Mouse (Mus musculus) midbrain, embryonic 16.5 days (tissue): Measurements from ENCODE around the gene Fbxl13. TPM values are rescaled to one million over a fixed set of nuclear protein-coding genes. Genes with fewer than 3 reads are reported as not detected.

Experiments used
- ATAC-seq: fragments of 200-750 bp; cut with Nextera tagmentation; 2 replicates; pipeline ENCODE4 v1.8.0; 2017; ENCODE audit warnings: moderate TSS enrichment
- H3K27ac ChIP-seq: fragments of 300-500 bp; sonication (generic); 2 replicates; pipeline ENCODE4 v1.5.1; 2014; ENCODE audit warnings: mild to moderate bottlenecking, low read length, mixed read lengths
- H3K27me3 ChIP-seq: fragments of 300-500 bp; sonication (generic); 2 replicates; pipeline ENCODE4 v1.6.1; 2014; ENCODE audit warnings: low read depth, low read length, mixed read lengths; ENCODE audit not compliant: control insufficient read depth, insufficient read depth
- H3K36me3 ChIP-seq: fragments of 300-500 bp; sonication (generic); 2 replicates; pipeline ENCODE4 v1.6.1; 2014; ENCODE audit warnings: mild to moderate bottlenecking, low read length, moderate library complexity, mixed read lengths; ENCODE audit not compliant: control insufficient read depth, insufficient read depth
- H3K4me1 ChIP-seq: fragments of 300-500 bp; sonication (generic); 2 replicates; pipeline ENCODE4 v1.6.1; 2014; ENCODE audit warnings: mild to moderate bottlenecking, low read length, mixed read lengths; ENCODE audit not compliant: control insufficient read depth, insufficient read depth
- H3K4me2 ChIP-seq: fragments of 300-500 bp; sonication (generic); 2 replicates; pipeline ENCODE4 v1.6.1; 2014; ENCODE audit warnings: mild to moderate bottlenecking, low read length, mixed read lengths
- H3K4me3 ChIP-seq: fragments of 300-500 bp; sonication (generic); 2 replicates; pipeline ENCODE4 v1.5.1; 2014; ENCODE audit warnings: low read depth, mild to moderate bottlenecking, low read length, moderate library complexity, mixed read lengths
- H3K9ac ChIP-seq: fragments of 300-500 bp; sonication (generic); 2 replicates; pipeline ENCODE4 v1.6.1; 2014; ENCODE audit warnings: low read depth, low read length, mixed read lengths
- H3K9me3 ChIP-seq: fragments of 300-500 bp; sonication (generic); replicated peaks from 2 replicates; pipeline ENCODE4 v1.6.1; 2014; ENCODE audit warnings: mild to moderate bottlenecking, low read length, mixed read lengths; ENCODE audit not compliant: control insufficient read depth, poor library complexity, severe bottlenecking
- WGBS: fragments of 180-500 bp; shearing (Covaris S2); extraction: QIAGEN DNeasy Blood & Tissue Kit; methylation state at CpG from one replicate; pipeline ENCODE4 v1.1.7; 2014; 5-methylcytosine and 5-hydroxymethylcytosine counted together
- polyA plus RNA-seq: library from polyadenylated mRNA; unstranded; fragments of >200 nt; fragmentation: Nextera tagmentation; extraction: Ambion mirVana; gene quantifications from 2 replicates; pipeline ENCODE4 v1.2.1, GENCODE M21; 2015

Fbxl13 gene
- polyA plus RNA-seq, 1 experiment from 2014 or later, result 0.25 TPM

- ATAC-seq, result no peak
- no peaks in the 10 kb centered on the region for H3K27me3 ChIP-seq
- H3K9me3 ChIP-seq, result no peaks in the 10 kb centered on the region
- H3K4me3 ChIP-seq, result no peak overlapping the region
- no peak overlapping the region for H3K9ac ChIP-seq
- H3K4me1 ChIP-seq, result no peaks in the 10 kb centered on the region; the same call in 1 of the 2 replicates
- no peak overlapping the region for H3K27ac ChIP-seq
- H3K36me3 ChIP-seq, result no peaks in the 10 kb centered on the region
- no peak overlapping the region for H3K4me2 ChIP-seq
- WGBS, result 83% methylated on average over 3 of the region's 3 CpGs
These were observed 153.2 kb downstream of the Fbxl13 start for GRCm38 (mm10) chr5:21492213-21492612.

GRCm38 (mm10) chr5:21491469-21491868 is 154.0 kb downstream of the Fbxl13 start:
- no peak overlapping the region for H3K9ac ChIP-seq
- H3K4me2 ChIP-seq, result no peak overlapping the region
- H3K4me3 ChIP-seq, result no peak overlapping the region
- H3K9me3 ChIP-seq, result no peaks in the 10 kb centered on the region
- 35% methylated on average over 2 of the region's 2 CpGs for WGBS
- H3K4me1 ChIP-seq, result no peaks in the 10 kb centered on the region; the same call in 1 of the 2 replicates
- ATAC-seq, result no peak; the same call in 1 of the 2 replicates
- no peaks in the 10 kb centered on the region for H3K36me3 ChIP-seq
- no peak overlapping the region for H3K27ac ChIP-seq
- no peaks in the 10 kb centered on the region for H3K27me3 ChIP-seq

GRCm38 (mm10) chr5:21489135-21489534 is 156.3 kb downstream of the Fbxl13 start:
- 66% methylated on average over 4 of the region's 4 CpGs for WGBS
- no peak for ATAC-seq
- no peak overlapping the region for H3K9ac ChIP-seq
- no peaks in the 10 kb centered on the region for H3K36me3 ChIP-seq
- H3K27me3 ChIP-seq, result no peaks in the 10 kb centered on the region
- H3K4me1 ChIP-seq, result no peaks in the 10 kb centered on the region; the same call in 1 of the 2 replicates
- no peak overlapping the region for H3K4me2 ChIP-seq
- H3K9me3 ChIP-seq, result no peaks in the 10 kb centered on the region
- no peak overlapping the region for H3K27ac ChIP-seq
- no peak overlapping the region for H3K4me3 ChIP-seq

- no peaks in the 10 kb centered on the region for H3K9me3 ChIP-seq
- H3K4me2 ChIP-seq, result no peak overlapping the region
- no peak overlapping the region for H3K27ac ChIP-seq
- no peak overlapping the region for H3K4me3 ChIP-seq
- H3K9ac ChIP-seq, result no peak overlapping the region
- H3K4me1 ChIP-seq, result no peaks in the 10 kb centered on the region; the same call in 1 of the 2 replicates
- H3K36me3 ChIP-seq, result no peaks in the 10 kb centered on the region
- H3K27me3 ChIP-seq, result no peaks in the 10 kb centered on the region
- 94% methylated on average over 5 of the region's 5 CpGs for WGBS
- no peak for ATAC-seq
These were observed 156.9 kb downstream of the Fbxl13 start for GRCm38 (mm10) chr5:21488506-21488905.

GRCm38 (mm10) chr5:21487716-21488115 is 157.7 kb downstream of the Fbxl13 start:
- Histone ChIP-seq H3K4me3 (no peak overlapping the region), H3K4me1 (no peaks in the 10 kb centered on the region; the same call in 1 of the 2 replicates), H3K27ac (no peak overlapping the region), H3K27me3 (no peaks in the 10 kb centered on the region), H3K9ac (no peak overlapping the region), H3K4me2 (no peak overlapping the region), H3K36me3 (no peaks in the 10 kb centered on the region), H3K9me3 (no peaks in the 10 kb centered on the region)
- no peak for ATAC-seq
- 93% methylated on average over 3 of the region's 3 CpGs for WGBS

GRCm38 (mm10) chr5:21487306-21487705 is 158.1 kb downstream of the Fbxl13 start:
- Histone ChIP-seq H3K4me1 (no peaks in the 10 kb centered on the region; the same call in 1 of the 2 replicates), H3K4me3 (no peak overlapping the region), H3K36me3 (no peaks in the 10 kb centered on the region), H3K9me3 (no peaks in the 10 kb centered on the region), H3K27ac (no peak overlapping the region), H3K4me2 (no peak overlapping the region), H3K9ac (no peak overlapping the region), H3K27me3 (no peaks in the 10 kb centered on the region)
- 91% methylated on average over 3 of the region's 3 CpGs for WGBS
- no peak for ATAC-seq

- no peaks in the 10 kb centered on the region for H3K9me3 ChIP-seq
- ATAC-seq, result no peak
- WGBS, result 88% methylated on average over 5 of the region's 5 CpGs
- no peaks in the 10 kb centered on the region for H3K27me3 ChIP-seq
- no peak overlapping the region for H3K9ac ChIP-seq
- H3K4me3 ChIP-seq, result no peak overlapping the region
- no peaks in the 10 kb centered on the region for H3K36me3 ChIP-seq
- no peak overlapping the region for H3K27ac ChIP-seq
- no peaks in the 10 kb centered on the region; the same call in 1 of the 2 replicates for H3K4me1 ChIP-seq
- no peak overlapping the region for H3K4me2 ChIP-seq
These were observed 158.6 kb downstream of the Fbxl13 start for GRCm38 (mm10) chr5:21486798-21487197.

- no peak for ATAC-seq
- WGBS, result 93% methylated on average over 8 of the region's 8 CpGs
- H3K9me3 ChIP-seq, result no peaks in the 10 kb centered on the region
- H3K9ac ChIP-seq, result no peak overlapping the region
- no peaks in the 10 kb centered on the region; the same call in 1 of the 2 replicates for H3K4me1 ChIP-seq
- no peak overlapping the region for H3K4me3 ChIP-seq
- no peaks in the 10 kb centered on the region for H3K27me3 ChIP-seq
- no peak overlapping the region for H3K4me2 ChIP-seq
- no peaks in the 10 kb centered on the region for H3K36me3 ChIP-seq
- H3K27ac ChIP-seq, result no peak overlapping the region
These were observed 160.1 kb downstream of the Fbxl13 start for GRCm38 (mm10) chr5:21485197-21485829.

GRCm38 (mm10) chr5:21483275-21483674 is 162.2 kb downstream of the Fbxl13 start:
- no peaks in the 10 kb centered on the region for H3K4me1 ChIP-seq
- H3K36me3 ChIP-seq, result no peaks in the 10 kb centered on the region
- no peaks in the 10 kb centered on the region for H3K9me3 ChIP-seq
- ATAC-seq, result no peak
- 80% methylated on average over 8 of the region's 8 CpGs for whole genome bisulfite sequencing
- H3K9ac ChIP-seq, result no peak overlapping the region
- no peak overlapping the region for H3K4me2 ChIP-seq
- no peak overlapping the region for H3K27ac ChIP-seq
- H3K27me3 ChIP-seq, result no peaks in the 10 kb centered on the region
- no peak overlapping the region for H3K4me3 ChIP-seq
